Mouse (Mus musculus): ENCODE data around the gene Bsn. TPM values are rescaled to one million over a fixed set of nuclear protein-coding genes. Genes with fewer than 3 reads are reported as not detected.

Gene Bsn
- polyA plus RNA-seq, 1 experiment from 2014 or later = 0.59 TPM

DNA sequence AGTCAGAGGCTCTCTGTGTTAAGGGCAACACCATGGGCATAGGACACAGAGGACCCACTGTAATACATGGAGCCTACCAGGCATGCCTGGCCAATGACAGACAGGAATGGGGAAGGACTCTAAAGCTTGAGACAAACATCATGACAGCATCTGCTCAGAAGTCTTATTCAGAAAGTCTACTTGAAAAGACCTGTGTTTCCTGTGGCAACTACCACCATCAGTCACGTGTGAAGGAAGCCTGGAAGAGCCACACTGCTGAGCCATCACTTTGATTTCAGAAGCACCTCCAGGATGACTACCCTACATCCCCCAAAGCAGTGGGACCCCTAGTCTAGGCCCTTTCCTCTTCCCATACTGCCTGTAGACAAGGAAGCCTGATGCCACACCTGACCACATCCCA lies 39.7 kb downstream of the Bsn start:
- 31% methylated on average over 1 of the region's 1 CpGs for WGBS (ENCODE audit: insufficient replicate concordance)

DNA sequence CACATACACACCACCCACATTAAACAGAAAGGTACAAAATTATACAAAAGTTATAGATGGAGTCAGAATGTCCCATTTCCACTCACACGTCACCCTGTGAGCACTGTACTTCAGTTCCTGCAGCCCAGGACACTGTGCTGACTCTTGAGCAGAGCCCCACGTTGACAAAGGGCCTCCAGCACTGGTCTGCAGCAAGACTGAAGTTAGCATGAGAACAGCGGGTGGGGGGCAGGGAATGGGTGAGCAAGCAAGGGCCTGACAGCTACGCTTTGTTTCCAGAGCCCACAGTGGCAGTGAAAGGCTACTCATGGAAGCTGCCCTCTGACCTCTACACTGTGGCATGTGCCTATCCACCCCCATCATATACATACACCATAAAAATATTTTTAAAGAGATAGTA lies 40.4 kb downstream of the Bsn start:
- H3K9ac ChIP-seq (replicated peaks) = no peak overlapping the region
- no peaks in the 10 kb centered on the region for H3K9me3 ChIP-seq (ENCODE audit: low read length)
- ATAC-seq (no peak), DNase-seq (no peak)
- no peaks in the 10 kb centered on the region for H3K27me3 ChIP-seq (ENCODE audit: insufficient read depth, low read length)
- WGBS (ENCODE audit: insufficient replicate concordance) = 57% methylated on average over 4 of the region's 4 CpGs
- no peaks in the 10 kb centered on the region for H3K4me1 ChIP-seq (ENCODE audit: insufficient read depth)
- H3K4me2 ChIP-seq (ENCODE audit: low read depth, low read length) = no peak overlapping the region
- H3K36me3 ChIP-seq (replicated peaks; ENCODE audit: insufficient read depth, low read length) = no peaks in the 10 kb centered on the region
- TF ChIP-seq CTCF (IDR thresholded peaks at IDR 0.05; ENCODE audit: low read depth) (no peak), EP300 (IDR thresholded peaks at IDR 0.05; ENCODE audit: low read depth) (no peak)
- H3K4me3 ChIP-seq (ENCODE audit: low read depth, low read length) = no peak overlapping the region
- no peak overlapping the region for H3K27ac ChIP-seq (ENCODE audit: low read depth)

More for the DNA sequence above, 39.7 kb downstream of the Bsn start:
- TF ChIP-seq CTCF (IDR thresholded peaks at IDR 0.05; ENCODE audit: low read depth) = no peak
- TF ChIP-seq EP300 (IDR thresholded peaks at IDR 0.05; ENCODE audit: low read depth) = no peak
- Histone ChIP-seq H3K9me3 (ENCODE audit: low read length) (no peaks in the 10 kb centered on the region), H3K4me3 (ENCODE audit: low read depth, low read length) (no peak overlapping the region), H3K9ac (replicated peaks) (no peak overlapping the region), H3K27ac (ENCODE audit: low read depth) (no peak overlapping the region), H3K27me3 (ENCODE audit: insufficient read depth, low read length) (no peaks in the 10 kb centered on the region), H3K4me2 (ENCODE audit: low read depth, low read length) (no peak overlapping the region), H3K4me1 (ENCODE audit: insufficient read depth) (no peaks in the 10 kb centered on the region), H3K36me3 (replicated peaks; ENCODE audit: insufficient read depth, low read length) (no peaks in the 10 kb centered on the region)
- ATAC-seq = no peak
- DNase-seq = no peak

DNA sequence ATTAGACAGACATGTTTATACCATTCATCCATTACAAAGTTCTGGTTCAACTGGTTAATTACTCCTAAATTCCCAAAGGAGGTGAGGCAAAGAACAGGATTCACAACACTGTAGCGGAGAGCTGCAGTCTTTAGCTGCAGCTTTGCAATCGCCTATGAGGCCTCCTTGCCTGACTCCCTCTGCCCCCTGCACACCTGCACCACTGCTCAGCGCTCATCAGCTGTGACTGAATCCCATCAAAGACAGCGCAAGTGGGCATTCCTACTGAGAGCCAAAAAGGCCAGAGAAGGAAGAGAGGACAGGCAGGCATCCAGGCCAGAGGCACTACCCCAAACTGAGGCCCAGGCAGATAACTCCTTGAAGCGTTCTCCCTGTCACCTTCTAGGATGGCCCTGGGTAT lies 42.6 kb downstream of the Bsn start:
- H3K4me3 ChIP-seq (ENCODE audit: low read depth, low read length) = no peak overlapping the region
- H3K9ac ChIP-seq (replicated peaks) = no peak overlapping the region
- H3K4me2 ChIP-seq (ENCODE audit: low read depth, low read length) = no peak overlapping the region
- no peaks in the 10 kb centered on the region for H3K36me3 ChIP-seq (replicated peaks; ENCODE audit: insufficient read depth, low read length)
- TF ChIP-seq EP300 (IDR thresholded peaks at IDR 0.05; ENCODE audit: low read depth) (no peak), CTCF (IDR thresholded peaks at IDR 0.05; ENCODE audit: low read depth) (no peak)
- no peak overlapping the region for H3K27ac ChIP-seq (ENCODE audit: low read depth)
- no peak for ATAC-seq
- DNase-seq = no peak
- no peaks in the 10 kb centered on the region for H3K9me3 ChIP-seq (ENCODE audit: low read length)
- H3K4me1 ChIP-seq (ENCODE audit: insufficient read depth) = no peaks in the 10 kb centered on the region
- no peaks in the 10 kb centered on the region for H3K27me3 ChIP-seq (ENCODE audit: insufficient read depth, low read length)
- 78% methylated on average over 5 of the region's 5 CpGs for WGBS (ENCODE audit: insufficient replicate concordance)

DNA sequence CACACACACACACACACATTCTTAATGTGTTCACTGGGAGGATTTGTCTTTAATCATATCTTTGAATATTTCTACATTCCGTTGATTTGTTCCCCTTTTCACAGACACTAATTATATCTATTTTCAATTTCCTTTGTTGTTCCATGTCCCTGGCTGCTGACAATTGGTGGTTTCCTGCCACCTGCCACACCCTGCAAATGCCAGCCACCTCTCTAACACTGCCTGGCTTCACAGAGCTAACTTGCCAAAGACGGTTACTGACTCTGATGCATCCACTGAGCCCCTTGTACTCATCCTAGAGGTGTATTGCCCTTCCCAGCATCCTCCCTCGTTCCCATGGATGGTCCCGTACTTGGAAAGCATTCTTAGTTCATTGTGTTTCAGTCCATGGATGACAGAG lies 43.7 kb downstream of the Bsn start:
- DNase-seq = no peak
- Histone ChIP-seq H3K9me3 (ENCODE audit: low read length) (no peaks in the 10 kb centered on the region), H3K4me1 (ENCODE audit: insufficient read depth) (no peaks in the 10 kb centered on the region), H3K27me3 (ENCODE audit: insufficient read depth, low read length) (no peaks in the 10 kb centered on the region), H3K4me3 (ENCODE audit: low read depth, low read length) (no peak overlapping the region), H3K4me2 (ENCODE audit: low read depth, low read length) (no peak overlapping the region), H3K36me3 (replicated peaks; ENCODE audit: insufficient read depth, low read length) (no peaks in the 10 kb centered on the region), H3K27ac (ENCODE audit: low read depth) (no peak overlapping the region), H3K9ac (replicated peaks) (no peak overlapping the region)
- no peak for ATAC-seq
- TF ChIP-seq EP300 (IDR thresholded peaks at IDR 0.05; ENCODE audit: low read depth) (no peak), CTCF (IDR thresholded peaks at IDR 0.05; ENCODE audit: low read depth) (no peak)
- WGBS (ENCODE audit: insufficient replicate concordance) = 53% methylated on average over 4 of the region's 4 CpGs

DNA sequence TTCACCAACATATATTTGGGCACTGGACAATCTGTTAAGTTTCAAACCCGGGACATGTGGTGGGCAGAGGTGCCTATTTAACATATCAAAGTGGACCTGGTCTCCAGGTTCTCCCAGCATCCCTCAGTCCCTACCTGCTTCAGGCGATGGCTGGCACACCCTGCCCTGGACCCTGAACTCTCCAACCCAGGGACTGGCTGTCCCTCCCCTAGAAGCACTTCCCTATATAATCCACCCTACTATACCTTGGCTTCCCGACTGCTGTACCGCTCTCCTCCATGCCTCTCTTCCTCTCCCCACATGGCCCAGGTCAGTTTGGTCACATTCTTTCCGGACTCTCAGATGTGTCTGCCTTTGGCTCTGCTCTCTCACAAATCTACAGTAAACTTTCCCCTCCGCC lies 44.4 kb downstream of the Bsn start:
- no peak overlapping the region for H3K4me3 ChIP-seq (ENCODE audit: low read depth, low read length)
- no peaks in the 10 kb centered on the region for H3K4me1 ChIP-seq (ENCODE audit: insufficient read depth)
- no peaks in the 10 kb centered on the region for H3K36me3 ChIP-seq (replicated peaks; ENCODE audit: insufficient read depth, low read length)
- H3K9me3 ChIP-seq (ENCODE audit: low read length) = no peaks in the 10 kb centered on the region
- no peaks in the 10 kb centered on the region for H3K27me3 ChIP-seq (ENCODE audit: insufficient read depth, low read length)
- no peak for TF ChIP-seq CTCF (IDR thresholded peaks at IDR 0.05; ENCODE audit: low read depth)
- no peak for TF ChIP-seq EP300 (IDR thresholded peaks at IDR 0.05; ENCODE audit: low read depth)
- no peak overlapping the region for H3K9ac ChIP-seq (replicated peaks)
- WGBS (ENCODE audit: insufficient replicate concordance) = 56% methylated on average over 6 of the region's 6 CpGs
- no peak overlapping the region for H3K4me2 ChIP-seq (ENCODE audit: low read depth, low read length)
- DNase-seq = no peak
- no peak overlapping the region for H3K27ac ChIP-seq (ENCODE audit: low read depth)
- no peak for ATAC-seq

DNA sequence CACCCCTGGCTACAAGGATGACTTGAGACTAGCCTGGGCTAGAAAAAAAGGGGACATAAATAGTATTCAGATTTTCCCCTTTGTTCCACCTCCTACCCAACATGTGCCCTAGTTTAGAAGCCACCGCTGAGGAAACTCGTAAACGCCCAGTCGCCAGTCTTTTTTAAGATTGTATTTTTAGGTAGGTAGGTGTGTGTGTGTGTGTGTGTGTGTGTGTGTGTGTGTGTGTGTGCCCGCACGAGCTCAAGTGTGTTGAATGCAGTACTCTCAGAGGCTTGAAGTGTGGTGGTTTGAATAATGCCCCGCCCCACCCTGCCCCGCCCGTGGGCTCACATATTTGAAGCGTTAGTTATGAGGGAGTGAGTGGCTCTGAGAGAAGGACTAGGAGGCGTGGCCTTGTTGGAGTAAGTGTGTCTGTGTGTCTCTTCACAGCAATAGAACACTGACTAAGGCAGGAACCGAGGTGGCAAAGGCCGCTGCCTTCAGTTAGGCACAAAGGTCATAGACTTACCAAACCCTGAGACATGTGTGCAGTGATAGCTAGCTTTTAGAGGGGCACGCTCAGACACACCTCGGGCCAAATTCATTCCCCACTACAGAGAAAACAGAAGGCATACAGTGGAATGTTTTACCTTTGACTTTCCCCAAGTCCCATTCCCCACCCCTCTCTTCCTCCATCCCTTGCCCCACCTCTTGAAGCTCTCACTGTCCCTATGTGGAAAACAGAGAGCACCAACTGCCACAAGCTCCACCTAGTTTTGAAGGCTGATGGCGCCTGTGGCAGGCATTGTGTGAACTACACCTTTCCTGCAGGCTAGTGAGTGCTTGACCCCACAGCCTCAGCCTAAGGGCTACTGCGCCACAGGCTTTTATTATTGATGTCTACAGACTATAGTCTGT lies 45.6 kb downstream of the Bsn start:
- no peak overlapping the region for H3K4me2 ChIP-seq (ENCODE audit: low read depth, low read length)
- H3K4me3 ChIP-seq (ENCODE audit: low read depth, low read length) = no peak overlapping the region
- H3K9me3 ChIP-seq (ENCODE audit: low read length) = no peaks in the 10 kb centered on the region
- H3K4me1 ChIP-seq (ENCODE audit: insufficient read depth) = no peaks in the 10 kb centered on the region
- H3K36me3 ChIP-seq (replicated peaks; ENCODE audit: insufficient read depth, low read length) = no peaks in the 10 kb centered on the region
- H3K27me3 ChIP-seq (ENCODE audit: insufficient read depth, low read length) = no peaks in the 10 kb centered on the region
- H3K9ac ChIP-seq (replicated peaks) = no peak overlapping the region
- TF ChIP-seq CTCF (IDR thresholded peaks at IDR 0.05; ENCODE audit: low read depth) (no peak), EP300 (IDR thresholded peaks at IDR 0.05; ENCODE audit: low read depth) (no peak)
- ATAC-seq = no peak
- DNase-seq = no peak
- 65% methylated on average over 17 of the region's 17 CpGs for WGBS (ENCODE audit: insufficient replicate concordance)
- H3K27ac ChIP-seq (ENCODE audit: low read depth) = no peak overlapping the region

Data from liver, postnatal 0 days (tissue).